Mouse (Mus musculus) adrenal gland, adult 18-20 months (tissue): ENCODE results near the gene Nyap2. TPM values are rescaled to one million over a fixed set of nuclear protein-coding genes. Genes with fewer than 3 reads are reported as not detected.

Experiments
- DNase-seq, 2 experiments: peaks; one replicate each; pipeline ENCODE4 v3.0.0; 2021 to 2022; ENCODE audit warnings: low spot score in 2 of 2
- long read RNA-seq, 2 experiments: library from polyadenylated mRNA; stranded (forward); transcript quantifications; one replicate each; pipeline ENCODE4 v2.0.0; 2021
- total RNA-seq, 2 experiments: library from RNA; stranded (reverse); gene quantifications; 1 replicate in 1 of 2; 2 replicates in 1 of 2; pipeline ENCODE4 v1.2.3; 2021

Nyap2 gene
- 1 to 10 TPM; 1.9 TPM for total RNA-seq
- long read RNA-seq, experiment 1, result 0 reads
- long read RNA-seq, experiment 2, result 0 reads

DNA sequence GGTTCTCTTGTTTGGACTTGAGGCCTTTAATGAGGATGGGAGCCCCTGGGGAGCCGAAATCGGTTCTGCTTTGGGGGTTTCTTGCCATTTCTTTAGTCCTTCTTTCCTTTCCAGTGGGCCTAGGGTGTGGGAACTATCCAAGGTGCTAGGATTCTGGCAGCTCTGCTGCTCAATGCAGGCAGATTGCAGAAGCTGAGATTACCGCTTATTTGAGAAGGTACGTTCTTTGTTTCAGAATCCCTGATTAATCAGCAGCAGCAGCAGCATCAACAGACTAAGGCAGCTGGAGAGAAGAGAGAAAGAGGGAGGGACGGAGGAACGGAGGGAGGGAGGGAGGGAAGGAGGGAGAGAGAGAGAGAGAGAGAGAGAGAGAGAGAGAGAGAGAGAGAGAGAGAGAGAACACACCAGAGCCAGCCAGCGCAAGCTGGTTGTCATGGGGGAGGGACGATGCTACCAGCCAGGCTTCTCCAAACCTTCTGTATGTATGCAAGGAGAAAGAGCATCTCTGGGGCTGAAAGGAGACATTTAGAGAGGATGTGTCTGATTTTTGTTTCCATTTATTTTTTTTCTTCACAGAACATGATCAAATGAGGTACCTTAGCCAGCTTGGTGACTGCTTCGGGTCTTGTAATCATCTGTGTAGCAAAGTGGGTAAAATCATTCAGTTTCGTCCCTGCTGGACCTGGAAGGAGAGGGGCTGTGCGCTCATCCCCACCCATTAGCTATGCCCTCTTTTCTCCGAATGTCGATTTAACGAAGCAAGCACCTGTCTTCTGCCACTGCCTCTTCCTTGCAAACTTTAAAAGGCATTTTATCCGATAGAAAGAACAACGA lies at the start of gene Nyap2:
TSS of gene Nyap2 (plus strand) at position 120 of the 834 bp plus-strand sequence.
- no peak for DNase-seq

DNA sequence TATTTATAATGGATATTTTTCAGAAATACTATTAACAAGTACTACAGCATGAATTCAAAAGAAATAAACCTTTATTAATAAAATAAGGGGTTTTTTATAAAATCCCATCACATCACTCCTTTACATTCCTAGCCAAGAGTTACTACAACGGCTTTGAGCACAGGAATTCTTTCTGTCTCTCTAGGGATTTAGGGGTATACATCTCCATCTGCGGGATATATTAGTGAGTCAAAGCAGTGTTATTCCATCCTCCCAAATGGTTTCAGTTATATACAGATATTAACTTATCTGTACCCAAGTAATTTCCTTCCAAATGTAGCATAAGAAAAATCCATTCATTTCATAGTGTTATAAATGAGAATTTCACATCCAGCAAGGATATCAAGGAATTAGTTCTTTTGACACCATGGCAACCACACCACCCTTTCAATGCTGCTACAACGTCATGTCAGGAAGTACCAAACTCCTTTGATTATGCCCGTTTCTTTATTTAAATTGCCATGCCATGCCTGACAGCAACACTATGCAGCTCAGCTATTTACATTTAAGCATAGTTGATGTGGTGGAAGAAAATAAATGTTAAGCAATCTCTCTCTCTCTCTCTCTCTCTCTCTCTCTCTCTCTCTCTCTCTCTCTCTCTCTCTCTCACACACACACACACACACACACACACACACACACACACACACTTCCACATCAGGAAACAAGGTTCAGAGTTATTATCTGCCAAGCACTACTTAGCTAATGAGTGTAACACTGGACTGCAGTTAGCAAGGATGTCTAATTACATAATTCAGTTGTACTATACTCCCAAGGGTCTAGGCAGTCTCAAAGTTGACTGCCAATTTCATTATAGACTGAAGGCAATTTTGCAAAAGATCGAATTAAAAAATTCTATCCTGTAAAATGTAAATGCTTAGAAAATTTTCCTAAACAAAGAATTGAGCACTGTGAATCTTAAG lies 33.6 kb upstream of the Nyap2 start:
- no peak for DNase-seq

DNA sequence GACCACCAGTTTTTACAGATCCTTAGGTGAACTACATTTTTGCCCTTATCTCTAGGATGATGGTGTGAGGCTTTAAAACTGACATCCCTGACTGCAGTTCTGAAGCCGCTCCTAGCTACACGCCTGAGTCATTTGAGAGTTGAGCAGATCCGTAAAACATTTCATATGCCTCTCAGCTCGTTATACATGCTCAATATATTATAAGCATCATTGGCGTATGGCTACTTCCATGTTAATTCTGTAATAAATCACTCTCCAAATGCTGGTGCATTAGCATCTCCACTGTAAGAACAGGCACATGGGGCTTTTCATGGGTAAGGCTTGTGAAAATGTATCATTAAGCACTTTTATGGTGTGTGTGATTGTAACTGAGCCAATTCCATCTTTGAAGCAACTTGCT lies 18.4 kb upstream of the Nyap2 start:
- no peak for DNase-seq

DNA sequence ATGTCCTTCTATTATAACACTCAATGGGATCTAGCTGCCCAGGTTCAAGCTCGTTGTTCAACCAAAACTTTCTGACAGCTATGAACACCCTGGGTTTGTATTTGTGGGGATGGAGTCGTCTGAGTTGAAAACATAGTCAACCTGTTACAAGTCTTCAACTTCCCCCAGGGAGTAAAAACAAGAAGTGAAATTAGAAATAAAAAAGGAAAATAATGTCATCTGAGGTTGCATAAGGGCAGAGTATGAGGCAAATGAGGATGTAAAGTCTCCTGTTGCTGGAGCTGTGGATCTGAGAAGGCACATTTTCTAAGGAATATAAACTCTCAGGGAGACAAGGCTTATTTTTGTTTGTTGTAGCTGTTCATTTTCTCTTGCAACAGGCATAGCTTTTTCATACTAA lies 17.9 kb upstream of the Nyap2 start:
- DNase-seq, result no peak

DNA sequence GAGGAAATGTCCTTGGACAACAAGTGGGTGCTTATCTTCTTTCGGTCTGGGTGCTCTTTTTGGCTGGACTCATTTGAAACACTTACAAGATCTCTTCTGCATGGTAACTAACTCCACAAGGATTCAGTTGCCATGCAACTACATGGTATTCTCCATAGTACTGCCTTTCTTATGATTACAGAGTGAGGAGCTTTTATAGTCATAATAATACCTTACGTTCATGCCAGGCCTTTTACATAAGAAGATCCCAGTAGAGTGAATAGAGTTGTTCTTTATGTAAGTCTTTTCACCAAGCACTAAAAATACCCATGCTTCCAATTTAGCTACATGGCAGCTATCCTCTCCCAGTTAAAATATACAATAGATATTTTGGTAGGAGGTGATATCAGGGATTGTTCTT lies 13.9 kb upstream of the Nyap2 start:
- DNase-seq, result no peak

DNA sequence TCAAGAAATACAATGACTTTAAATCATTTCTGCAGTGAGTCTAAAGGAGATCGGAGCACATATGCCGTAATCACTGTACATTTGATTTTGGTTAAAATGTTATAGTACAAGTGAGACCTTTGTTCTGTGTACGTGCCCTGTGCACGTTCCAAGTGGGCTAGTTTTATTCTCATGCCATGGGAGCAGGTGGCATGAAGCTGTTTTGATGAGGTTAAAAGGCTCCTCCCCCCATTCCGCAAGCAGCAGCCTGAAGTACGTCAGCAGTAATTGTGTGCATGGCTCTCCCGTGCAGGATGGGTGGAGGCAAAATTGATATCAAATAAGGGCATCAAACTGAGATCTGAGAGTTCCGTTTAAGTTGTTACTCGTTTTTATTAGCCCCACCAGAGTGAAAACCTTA lies 491 bp upstream of the Nyap2 start:
- DNase-seq, result no peak

DNA sequence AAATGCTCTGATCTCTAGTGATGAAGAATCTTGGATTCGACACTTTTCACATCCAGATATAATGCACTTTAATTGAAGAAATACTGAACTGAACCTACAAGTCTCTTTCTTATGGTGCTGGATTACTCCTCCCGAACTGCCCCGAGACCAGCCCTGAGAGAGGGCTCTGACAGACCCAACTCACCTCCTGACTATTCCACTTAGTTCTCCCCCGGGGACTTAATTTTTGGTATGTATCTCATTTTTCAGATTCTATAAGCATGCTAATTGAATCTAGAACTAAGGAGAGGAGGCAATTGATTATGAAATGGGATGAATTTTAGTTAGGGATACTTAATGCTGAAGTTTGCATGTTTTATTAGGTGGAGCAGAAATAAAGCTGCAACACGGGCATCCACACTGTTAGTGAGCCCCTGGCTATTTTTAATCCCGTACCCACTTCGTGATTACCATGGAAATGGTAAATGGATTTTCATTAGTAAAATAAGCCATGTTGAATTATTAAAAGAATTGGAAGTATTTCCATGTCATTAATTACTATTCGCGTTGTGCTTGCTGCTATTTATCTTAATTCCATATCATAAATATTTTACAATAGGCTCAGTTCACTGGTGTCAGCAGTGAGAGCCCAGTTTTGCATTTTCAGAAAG lies 1.0 kb downstream of the Nyap2 start:
- no peak for DNase-seq

DNA sequence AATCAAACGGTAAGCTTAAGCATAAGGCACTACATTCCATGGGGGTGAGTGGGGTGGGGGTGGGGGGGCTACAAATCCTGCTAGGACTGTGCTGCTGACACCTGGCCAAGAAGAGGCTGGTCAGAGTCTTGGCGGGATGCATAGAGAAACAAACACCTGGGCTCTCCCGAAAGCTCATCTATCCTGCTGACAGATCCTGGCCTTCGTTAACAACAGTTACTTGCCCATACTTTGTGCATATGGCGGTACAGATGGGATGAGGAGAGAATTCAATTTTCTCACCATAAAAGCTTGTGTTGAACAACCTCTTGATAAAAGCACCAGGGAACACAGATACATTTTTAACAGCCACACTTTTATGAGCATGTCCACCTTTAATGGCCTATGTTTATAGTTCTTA lies 10.7 kb downstream of the Nyap2 start:
- DNase-seq, result no peak

DNA sequence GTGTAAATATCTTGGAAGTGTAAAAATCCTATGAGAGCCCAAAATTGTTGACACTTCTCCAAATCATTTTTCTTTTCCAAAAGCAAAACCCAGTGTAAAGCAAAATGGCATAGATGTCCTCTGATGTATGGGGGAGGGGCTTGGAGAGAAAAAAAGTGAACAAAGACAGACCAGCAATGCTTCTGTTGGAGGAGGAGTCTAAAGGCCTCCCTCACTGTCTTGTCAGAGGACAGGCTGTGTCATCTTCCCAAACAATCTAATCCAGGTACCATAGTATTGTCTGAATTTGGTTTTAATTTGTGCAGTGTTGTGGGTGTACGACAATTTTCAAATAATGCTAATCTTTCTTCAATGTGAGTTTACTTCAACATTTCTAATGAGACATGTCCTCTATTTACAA lies 13.7 kb downstream of the Nyap2 start:
- DNase-seq, result no peak

DNA sequence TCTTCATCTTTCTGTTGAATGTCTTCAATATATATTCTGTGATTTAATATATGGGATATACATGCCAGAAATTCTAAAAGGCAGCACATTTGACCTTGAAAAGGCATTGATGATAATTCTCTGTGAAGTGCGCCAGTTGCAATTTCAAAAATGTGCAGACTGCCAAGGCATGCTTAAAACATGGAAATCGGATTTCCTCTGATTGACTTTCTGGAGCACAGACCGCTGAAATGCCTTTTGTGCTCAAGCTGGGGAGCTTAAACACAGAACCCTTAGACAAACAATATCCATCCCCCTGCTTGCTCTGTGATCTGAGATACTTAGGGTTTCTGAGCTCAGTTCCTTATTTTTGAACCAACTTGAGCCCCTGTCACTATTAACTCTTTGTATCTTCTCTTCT lies 14.2 kb downstream of the Nyap2 start:
- no peak for DNase-seq

DNA sequence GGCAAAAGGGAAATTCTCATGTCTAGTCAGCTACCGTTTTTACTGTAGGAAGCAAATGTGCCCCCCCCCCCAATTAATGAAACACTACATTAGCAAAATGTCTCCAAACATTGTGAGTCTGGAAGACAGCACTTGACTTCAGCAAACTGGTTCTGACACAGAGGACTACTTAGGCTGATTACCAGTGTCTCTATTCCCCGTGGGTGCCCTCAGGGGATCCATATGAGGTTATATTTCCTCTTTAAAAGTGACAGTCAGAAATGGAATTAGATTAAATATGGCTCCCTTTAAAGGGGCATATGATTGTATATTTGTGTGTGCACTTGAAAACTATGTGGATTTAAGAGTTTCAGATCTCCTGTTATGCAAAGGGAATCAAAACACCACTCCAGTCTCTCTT lies 15.3 kb downstream of the Nyap2 start:
- no peak for DNase-seq

DNA sequence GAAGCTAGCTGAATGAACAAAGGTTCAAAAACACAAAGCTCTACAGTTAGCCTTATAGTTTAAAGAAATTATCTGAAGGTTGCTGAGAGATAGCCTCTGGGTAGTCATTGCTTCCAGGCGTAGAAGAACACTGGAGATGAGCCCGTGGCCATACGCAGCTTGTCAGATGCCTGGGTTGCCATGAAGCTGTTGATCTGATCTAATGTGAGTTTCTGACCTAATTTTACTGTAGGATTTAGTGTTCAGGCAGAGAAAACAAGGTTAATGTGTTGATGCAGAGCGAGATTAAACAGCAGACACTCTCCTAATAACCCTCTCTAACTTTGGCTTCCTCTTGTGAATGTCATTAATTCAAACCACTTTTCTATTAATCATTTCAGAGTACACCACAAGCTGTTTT lies 16.1 kb downstream of the Nyap2 start:
- no peak for DNase-seq

DNA sequence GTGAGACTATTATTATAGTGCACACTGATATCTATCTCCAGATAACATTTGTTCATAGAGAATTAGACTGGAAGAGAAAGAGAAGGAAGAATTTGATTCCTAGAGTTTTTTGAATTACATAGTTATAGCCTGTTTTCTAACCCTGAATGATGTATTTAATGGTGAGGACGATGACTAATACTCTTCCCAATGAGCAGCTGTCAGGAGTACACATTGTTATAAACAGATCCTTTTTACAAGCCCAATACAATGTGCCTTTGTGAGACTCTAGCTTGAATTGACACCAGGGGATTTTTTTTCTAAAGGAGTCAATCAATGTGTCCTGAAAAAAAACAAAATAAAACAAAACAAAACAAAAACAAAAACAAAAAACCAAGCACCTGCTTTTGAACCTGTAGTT lies 22.2 kb downstream of the Nyap2 start:
- DNase-seq, result no peak

DNA sequence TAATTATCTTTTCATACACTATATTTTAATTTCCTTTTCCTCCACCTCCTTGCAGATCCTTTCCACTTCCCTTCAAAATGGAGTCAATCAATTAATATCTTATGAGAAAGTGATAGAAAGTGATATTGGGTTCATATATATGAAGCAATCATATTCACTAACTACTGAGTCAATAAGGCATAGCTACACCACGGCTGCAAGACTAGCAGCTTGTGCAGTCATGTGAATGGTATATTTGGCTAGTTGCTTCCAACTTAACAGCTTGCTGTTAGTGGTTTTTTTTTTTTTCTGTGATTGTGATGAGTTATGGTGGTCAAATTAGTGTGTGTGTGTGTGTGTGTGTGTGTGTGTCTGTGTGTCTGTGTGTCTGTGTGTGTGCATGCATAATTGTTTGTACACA lies 25.0 kb downstream of the Nyap2 start:
- DNase-seq, result no peak

DNA sequence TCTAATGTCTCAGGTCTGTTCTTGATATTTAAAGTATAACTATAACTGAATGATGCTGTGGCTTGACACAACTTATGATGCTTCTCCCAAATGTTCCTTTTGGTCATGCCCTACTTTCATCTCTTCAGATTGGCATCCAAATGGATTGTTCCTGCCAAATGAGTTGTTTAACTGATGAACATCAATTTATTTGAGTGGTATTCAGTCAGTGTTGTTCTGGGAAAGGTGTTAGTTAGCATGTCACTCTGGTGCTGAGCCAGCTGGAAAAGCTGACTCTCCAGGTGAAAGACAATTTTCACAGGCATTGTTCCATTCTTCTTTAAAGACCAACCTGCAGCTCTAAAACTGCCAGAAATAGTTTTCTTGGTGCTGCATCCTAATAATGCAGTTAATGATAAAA lies 43.0 kb downstream of the Nyap2 start:
- no peak for DNase-seq

DNA sequence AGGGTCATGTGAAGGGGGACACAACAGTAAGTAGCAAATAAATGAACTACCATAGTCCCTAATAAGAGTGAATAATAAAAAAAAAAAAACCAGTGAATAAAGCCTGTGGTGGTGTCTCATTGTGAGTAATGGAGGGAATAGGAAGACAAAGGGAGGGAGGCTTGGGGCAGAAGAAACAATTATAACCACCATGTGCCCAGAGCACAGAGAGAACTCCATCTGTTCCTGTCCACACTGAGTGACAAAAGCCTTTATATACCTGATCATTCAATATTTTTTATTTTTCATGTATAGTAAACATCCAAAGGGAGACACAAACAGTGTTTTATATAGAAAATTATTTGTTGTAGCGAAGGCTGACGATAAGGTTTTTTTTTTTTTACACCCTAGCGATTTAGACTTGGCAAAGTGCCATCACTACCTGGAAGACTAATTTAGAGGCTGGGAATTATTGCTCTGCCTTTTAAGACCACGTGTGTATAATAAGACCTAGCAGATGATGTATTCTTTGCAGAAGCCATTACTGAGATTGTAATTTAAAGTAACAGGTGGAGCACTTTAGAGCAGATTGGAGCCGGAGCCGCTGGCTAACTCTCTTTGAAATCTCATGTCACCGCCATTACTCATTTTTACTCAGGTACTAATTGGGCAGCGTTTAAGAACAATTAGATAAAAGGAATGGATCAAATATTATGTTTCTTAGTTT lies 55.4 kb downstream of the Nyap2 start:
- no peak for DNase-seq

DNA sequence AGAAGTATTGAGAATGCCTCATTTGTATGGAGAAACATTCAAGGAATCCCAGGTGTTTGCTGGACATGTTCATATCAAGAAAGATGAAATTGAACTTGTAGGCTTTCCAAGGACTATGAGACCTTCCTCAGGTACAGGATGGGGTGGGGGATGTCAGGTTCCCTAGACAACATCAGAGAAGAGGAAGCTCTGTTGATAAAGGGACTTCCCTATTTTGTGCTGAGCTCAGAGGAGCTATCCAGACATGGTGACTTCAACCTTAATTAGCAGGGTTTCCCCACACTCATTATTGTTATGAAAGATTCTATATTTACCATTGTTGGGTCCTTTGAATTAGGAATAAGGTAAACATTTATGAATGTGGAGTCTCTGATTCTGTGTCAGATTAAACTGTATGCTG lies 67.1 kb downstream of the Nyap2 start:
- no peak for DNase-seq

DNA sequence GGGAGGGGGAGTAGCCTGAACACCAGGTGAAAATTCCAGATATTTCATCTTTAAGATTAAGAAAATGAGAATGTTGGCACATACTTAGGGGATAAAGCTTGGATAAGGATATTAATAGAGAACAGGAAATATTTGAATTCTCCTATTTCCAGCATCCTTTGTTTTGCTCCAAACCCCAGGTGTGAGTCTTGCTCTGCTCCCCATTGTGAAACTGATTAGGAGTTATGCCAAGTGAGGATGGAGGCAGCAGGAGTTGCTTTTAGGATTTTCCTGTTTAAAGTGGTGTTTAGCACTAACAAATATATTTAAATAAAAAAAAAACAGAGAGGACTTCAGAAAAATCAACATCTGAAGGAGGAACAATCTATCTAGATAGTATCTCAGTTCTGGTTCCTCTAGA lies 68.8 kb downstream of the Nyap2 start:
- DNase-seq, result no peak

DNA sequence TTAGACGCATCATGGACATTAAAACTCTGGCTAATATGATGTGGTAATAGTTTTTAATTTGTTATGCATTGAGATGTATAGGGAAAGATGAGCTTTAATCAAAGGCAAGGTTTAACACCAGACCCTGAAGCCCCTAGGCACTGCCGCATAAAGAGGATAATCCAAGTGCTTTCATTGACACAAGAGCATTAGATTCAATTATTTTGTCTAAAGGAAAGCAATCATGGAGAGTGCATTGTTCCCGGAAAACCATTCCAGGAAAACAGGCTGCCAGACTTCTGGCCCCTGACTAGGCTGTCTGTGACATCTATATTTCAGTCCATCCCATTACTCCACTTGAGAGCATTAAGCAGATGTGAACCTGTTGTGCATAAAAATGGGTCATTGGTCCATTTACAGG lies 92.5 kb downstream of the Nyap2 start:
- no peak for DNase-seq

DNA sequence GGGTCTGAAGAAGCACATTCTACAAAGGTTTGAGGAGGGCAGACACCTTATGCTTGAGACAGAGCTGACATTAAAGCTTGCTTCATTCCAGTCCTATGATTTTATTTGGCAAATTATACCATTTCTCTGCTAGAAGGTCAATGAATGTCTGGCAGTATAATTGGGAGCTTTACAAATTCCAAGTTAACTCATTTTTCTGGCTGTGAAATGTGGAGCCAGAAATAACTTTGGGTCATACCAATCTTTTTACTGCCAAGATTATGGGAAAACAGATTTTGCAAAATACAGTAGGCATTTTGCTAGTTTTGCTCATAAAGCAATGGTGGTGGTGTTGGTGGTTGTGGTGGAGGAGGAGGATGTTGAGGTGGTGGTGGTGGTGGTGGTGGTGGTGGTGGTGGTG lies 96.0 kb downstream of the Nyap2 start:
- no peak for DNase-seq

DNA sequence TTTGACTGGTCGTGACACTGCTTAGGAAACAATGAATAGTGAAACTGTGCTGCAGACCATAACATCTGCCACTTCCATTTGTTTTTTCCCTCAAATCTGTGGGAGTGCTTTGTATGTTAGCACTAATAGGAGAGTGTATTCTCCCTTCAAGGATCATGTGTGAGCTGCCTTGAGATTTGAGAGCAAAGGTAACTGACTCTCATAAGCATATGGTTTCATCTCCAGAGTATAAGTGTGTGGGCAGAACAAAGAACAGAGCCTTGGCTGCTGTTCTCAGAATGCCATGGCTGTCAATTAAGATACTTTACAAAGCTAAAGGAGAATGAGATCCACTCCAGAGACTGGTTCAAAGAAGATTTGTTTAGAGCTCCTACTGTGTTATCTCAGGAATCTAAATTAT lies 96.6 kb downstream of the Nyap2 start:
- DNase-seq, result no peak
